Comparison of ENCODE assay signal across 11 mouse cellular contexts in genomic region chr10:122930520-122930919, GRCm38 (mm10).
DNase-seq lines count a peak whose midpoint lies in the region; ATAC-seq lines count a peak whose summit lies in the region.
"Had no signal": no experiment of that assay in that cellular context is flagged by ENCODE, and none has a peak within 500 bp of the region (broad histone marks: within the 10 kb centered on the region; RNA-seq: fewer than 3 reads in every experiment).

No protein-coding gene starts in this region.

- intact Hi-C loops in heart, postnatal 36 days (cut with DNase I), result no loop called here

- ATAC-seq in forebrain, embryonic 15.5 days (replicated peaks), result no peak
- no peak for ATAC-seq in forebrain, embryonic 12.5 days (ENCODE audit: low FRiP score)
- ATAC-seq in embryonic facial prominence, embryonic 11.5 days (replicated peaks; ENCODE audit: insufficient number of reproducible peaks, low FRiP score, low TSS enrichment, low read depth), result no peak
- ATAC-seq in hindbrain, embryonic 13.5 days (ENCODE audit: low FRiP score), result no peak
- ATAC-seq in midbrain, embryonic 13.5 days, result no peak

- peaks cover 43% of the 10 kb centered on the region for H3K4me1 ChIP-seq in forebrain, embryonic 15.5 days
- peaks cover 40% of the 10 kb centered on the region for H3K4me1 ChIP-seq in forebrain, embryonic 12.5 days
- peaks cover 11% of the 10 kb centered on the region; the same call in 1 of the 2 replicates for H3K4me1 ChIP-seq in embryonic facial prominence, embryonic 11.5 days (ENCODE audit: control insufficient read depth, insufficient read depth, low read length)
- peaks cover 45% of the 10 kb centered on the region for H3K4me1 ChIP-seq in hindbrain, embryonic 13.5 days (replicated peaks)
- H3K4me1 ChIP-seq in midbrain, embryonic 13.5 days (replicated peaks), result peaks cover 42% of the 10 kb centered on the region

- no peaks in the 10 kb centered on the region for H3K27me3 ChIP-seq in forebrain, embryonic 15.5 days
- no peaks in the 10 kb centered on the region for H3K27me3 ChIP-seq in forebrain, embryonic 12.5 days
- H3K27me3 ChIP-seq in embryonic facial prominence, embryonic 11.5 days (ENCODE audit: control insufficient read depth, insufficient read depth, low read length), result no peaks in the 10 kb centered on the region
- no peaks in the 10 kb centered on the region for H3K27me3 ChIP-seq in hindbrain, embryonic 13.5 days
- no peaks in the 10 kb centered on the region for H3K27me3 ChIP-seq in midbrain, embryonic 13.5 days
- H3K27me3 ChIP-seq: heart, embryonic 15.5 days had no signal

- 90% methylated on average over 4 of the region's 4 CpGs for WGBS in forebrain, embryonic 15.5 days
- WGBS in forebrain, embryonic 12.5 days, result 95% methylated on average over 4 of the region's 4 CpGs
- 81% methylated on average over 4 of the region's 4 CpGs for WGBS in embryonic facial prominence, embryonic 11.5 days
- 83% methylated on average over 4 of the region's 4 CpGs for WGBS in hindbrain, embryonic 13.5 days
- 86% methylated on average over 4 of the region's 4 CpGs for WGBS in midbrain, embryonic 13.5 days

- H3K9ac ChIP-seq in forebrain, embryonic 15.5 days (replicated peaks), result no peak overlapping the region
- no peak overlapping the region for H3K9ac ChIP-seq in forebrain, embryonic 12.5 days
- no peak overlapping the region for H3K9ac ChIP-seq in embryonic facial prominence, embryonic 11.5 days (replicated peaks; ENCODE audit: low read length)
- H3K9ac ChIP-seq in hindbrain, embryonic 13.5 days, result no peak overlapping the region
- no peak overlapping the region for H3K9ac ChIP-seq in midbrain, embryonic 13.5 days (replicated peaks)
- H3K9ac ChIP-seq: heart, embryonic 15.5 days had no signal

- no peak for DNase-seq in embryonic facial prominence, embryonic 11.5 days (ENCODE audit: low spot score)
- no peak for DNase-seq in frontal cortex, postnatal 14 days (ENCODE audit: low spot score in 2 of 2)
- no peak for DNase-seq in heart, postnatal 36 days
- DNase-seq in thymus, postnatal 10 days (ENCODE audit: low spot score in 2 of 2), result no peak
- DNase-seq: adrenal gland, adult 2 months; thymus, postnatal 36 days had no signal

- no peaks in the 10 kb centered on the region for H3K9me3 ChIP-seq in forebrain, embryonic 15.5 days
- H3K9me3 ChIP-seq in forebrain, embryonic 12.5 days, result no peaks in the 10 kb centered on the region
- H3K9me3 ChIP-seq in embryonic facial prominence, embryonic 11.5 days (replicated peaks; ENCODE audit: control insufficient read depth, low read length), result no peaks in the 10 kb centered on the region
- no peaks in the 10 kb centered on the region for H3K9me3 ChIP-seq in hindbrain, embryonic 13.5 days
- no peaks in the 10 kb centered on the region for H3K9me3 ChIP-seq in midbrain, embryonic 13.5 days
- H3K9me3 ChIP-seq: heart, embryonic 15.5 days had no signal

- no peaks in the 10 kb centered on the region for H3K36me3 ChIP-seq in forebrain, embryonic 15.5 days
- no peaks in the 10 kb centered on the region for H3K36me3 ChIP-seq in forebrain, embryonic 12.5 days (replicated peaks)
- no peaks in the 10 kb centered on the region for H3K36me3 ChIP-seq in embryonic facial prominence, embryonic 11.5 days (replicated peaks; ENCODE audit: control insufficient read depth, insufficient read depth, low read depth, low read length)
- H3K36me3 ChIP-seq in hindbrain, embryonic 13.5 days, result no peaks in the 10 kb centered on the region
- no peaks in the 10 kb centered on the region for H3K36me3 ChIP-seq in midbrain, embryonic 13.5 days
- H3K36me3 ChIP-seq: heart, embryonic 15.5 days had no signal

- peak overlapping the region; percentile 87; the same call in 1 of the 2 replicates for H3K27ac ChIP-seq in forebrain, embryonic 15.5 days (replicated peaks)
- H3K27ac ChIP-seq in forebrain, embryonic 12.5 days, result no peak overlapping the region
- H3K27ac ChIP-seq in embryonic facial prominence, embryonic 11.5 days (replicated peaks; ENCODE audit: low read depth, low read length), result 0 out of 2 replicates have a peak overlapping the region, but pooled peaks have one; percentile 20
- peak overlapping the region; percentile 86 for H3K27ac ChIP-seq in hindbrain, embryonic 13.5 days
- peak overlapping the region; percentile 92 for H3K27ac ChIP-seq in midbrain, embryonic 13.5 days
- H3K27ac ChIP-seq: heart, embryonic 15.5 days had no signal

- no peak overlapping the region for H3K4me3 ChIP-seq in forebrain, embryonic 15.5 days
- H3K4me3 ChIP-seq in forebrain, embryonic 12.5 days (replicated peaks), result no peak overlapping the region
- no peak overlapping the region for H3K4me3 ChIP-seq in embryonic facial prominence, embryonic 11.5 days (ENCODE audit: low read depth, low read length)
- H3K4me3 ChIP-seq in hindbrain, embryonic 13.5 days, result no peak overlapping the region
- no peak overlapping the region for H3K4me3 ChIP-seq in midbrain, embryonic 13.5 days (replicated peaks)
- H3K4me3 ChIP-seq: heart, embryonic 15.5 days had no signal

- H3K4me2 ChIP-seq in forebrain, embryonic 15.5 days (replicated peaks), result no peak overlapping the region
- no peak overlapping the region for H3K4me2 ChIP-seq in forebrain, embryonic 12.5 days
- no peak overlapping the region for H3K4me2 ChIP-seq in embryonic facial prominence, embryonic 11.5 days (ENCODE audit: low read depth, low read length)
- H3K4me2 ChIP-seq in hindbrain, embryonic 13.5 days, result no peak overlapping the region
- H3K4me2 ChIP-seq in midbrain, embryonic 13.5 days (replicated peaks), result no peak overlapping the region
- H3K4me2 ChIP-seq: heart, embryonic 15.5 days had no signal
